Mouse (Mus musculus): Measurements from ENCODE around the gene Sipa1l1. TPM values are rescaled to one million over a fixed set of nuclear protein-coding genes. Genes with fewer than 3 reads are reported as not detected.

The Sipa1l1 gene
- total and polyA plus RNA-seq, 3 experiments, result 13.6 to 36.7 (median 23.6) TPM

DNA sequence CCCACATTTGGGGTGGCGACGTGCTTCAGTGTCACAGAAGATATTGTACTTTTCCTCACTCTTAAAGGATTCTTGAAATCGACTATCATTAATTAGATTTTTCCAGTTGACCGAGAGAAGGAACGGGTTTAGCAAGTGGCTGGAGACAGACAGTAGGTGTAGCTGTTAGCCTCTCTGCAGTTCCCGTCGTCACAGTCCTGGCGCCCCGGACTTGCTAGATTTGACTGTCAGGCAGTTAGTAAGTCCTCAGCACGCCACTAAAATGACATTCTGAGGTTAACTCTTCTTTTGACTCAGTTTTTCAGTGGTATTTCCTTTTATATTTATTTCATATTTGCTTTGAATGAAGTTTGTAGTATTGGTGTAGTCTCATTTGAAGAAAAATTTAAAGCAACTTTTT, 2.5 kb downstream of the Sipa1l1 start:
- in situ Hi-C loops (cut with MboI; ENCODE audit: low pct_ligation_motif_present, low pct_unique_long_range_greater_than_20kb, low sequenced_read_pairs) (no loop called here), dilution Hi-C loops (cut with MboI; ENCODE audit: extremely low pct_ligation_motif_present, extremely low pct_unique_long_range_greater_than_20kb, low sequenced_read_pairs) (no loop called here)
- Histone ChIP-seq H3K36me3 (replicated peaks in 1 of 2; ENCODE audit: control insufficient read depth in 1 of 2, insufficient read depth in 1 of 2, low read length in 1 of 2) (peaks cover 0 to 24% of the 10 kb centered on the region in 2 experiments), H3K9ac (ENCODE audit: insufficient read depth, low read depth) (no peak overlapping the region), H3K79me2 (replicated peaks; ENCODE audit: control insufficient read depth, extremely low read depth, insufficient read depth, poor library complexity, severe bottlenecking) (peaks cover 4% of the 10 kb centered on the region; the same call in 1 of the 2 replicates), H3K9me3 (replicated peaks; ENCODE audit: low read length) (no peaks in the 10 kb centered on the region), H3K4me3 (replicated peaks in 1 of 3; ENCODE audit: low read depth in 2 of 3, low read length in 2 of 3, poor library complexity in 1 of 3) (no peak overlapping the region), H3K27ac (ENCODE audit: insufficient read depth, low read depth) (no peak overlapping the region), H3K27me3 (replicated peaks) (no peaks in the 10 kb centered on the region), H3K4me2 (ENCODE audit: insufficient read depth, low read depth, poor library complexity, severe bottlenecking) (peak overlapping the region; percentile 100), H3K4me1 (ENCODE audit: control insufficient read depth in 1 of 2, insufficient read depth in 2 of 2) (peaks cover 7 to 49% of the 10 kb centered on the region in 2 experiments; a peak in 2 of 4 replicates)
- TF ChIP-seq SMC3 (IDR thresholded peaks at IDR 0.05; ENCODE audit: low read depth, low read length) (peak; percentile 63), CTCF (conservative IDR thresholded peaks at IDR 0.05 in 1 of 2, IDR thresholded peaks at IDR 0.05 in 1 of 2; ENCODE audit: low read depth in 2 of 2, low read length in 2 of 2) (peak in 1 of 2 experiments; percentile 69; a peak in 2 of 4 replicates), MAFK (IDR thresholded peaks at IDR 0.05; ENCODE audit: insufficient replicate concordance, low read length) (no peak), BHLHE40 (IDR thresholded peaks at IDR 0.05; ENCODE audit: low read depth, low read length) (peak; percentile 46), JUN (IDR thresholded peaks at IDR 0.05; ENCODE audit: insufficient read depth, low read depth, low read length) (no peak), ELF1 (IDR thresholded peaks at IDR 0.05; ENCODE audit: low read depth, low read length) (no peak), RAD21 (IDR thresholded peaks at IDR 0.05; ENCODE audit: low read depth, low read length) (peak; percentile 64), IRF4 (IDR thresholded peaks at IDR 0.05; ENCODE audit: low read depth, low read length) (peak; percentile 60; the same call in 1 of the 2 replicates), MEF2A (IDR thresholded peaks at IDR 0.05; ENCODE audit: borderline replicate concordance, low read depth, low read length) (no peak)
- DNase-seq (ENCODE audit: extremely low read depth), result no peak

DNA sequence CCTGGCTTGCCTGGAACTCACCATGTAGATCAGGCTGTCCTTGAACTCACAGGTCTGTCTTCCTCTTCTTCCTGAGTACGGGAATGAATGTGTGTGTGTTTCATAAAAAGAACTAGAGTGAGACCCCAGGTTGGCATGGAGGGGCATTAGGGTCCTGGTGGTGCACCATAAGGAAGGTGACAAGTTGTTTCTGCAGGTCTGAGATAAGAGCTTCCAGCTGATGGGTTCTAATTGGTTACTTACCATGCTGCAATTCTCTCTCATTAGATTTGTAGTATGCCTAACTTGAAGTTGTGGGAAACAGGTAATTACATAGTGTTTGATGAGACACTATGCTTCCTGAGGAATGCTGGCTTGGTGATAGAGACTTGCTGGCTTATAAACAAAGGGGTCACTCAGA, 4.5 kb downstream of the Sipa1l1 start:
- in situ Hi-C loops (cut with MboI; ENCODE audit: low pct_ligation_motif_present, low pct_unique_long_range_greater_than_20kb, low sequenced_read_pairs), result no loop called here

More for the DNA sequence above, 4.5 kb downstream of the Sipa1l1 start:
- dilution Hi-C loops (cut with MboI; ENCODE audit: extremely low pct_ligation_motif_present, extremely low pct_unique_long_range_greater_than_20kb, low sequenced_read_pairs), result no loop called here
- no peak for DNase-seq (ENCODE audit: extremely low read depth)
- no peaks in the 10 kb centered on the region for H3K27me3 ChIP-seq (replicated peaks)
- H3K27ac ChIP-seq (ENCODE audit: insufficient read depth, low read depth), result no peak overlapping the region
- no peak overlapping the region for H3K4me2 ChIP-seq (ENCODE audit: insufficient read depth, low read depth, poor library complexity, severe bottlenecking)
- H3K4me1 ChIP-seq (ENCODE audit: control insufficient read depth in 1 of 2, insufficient read depth in 2 of 2), result peaks cover 7 to 41% of the 10 kb centered on the region in 2 experiments; a peak in 2 of 4 replicates
- no peak overlapping the region for H3K9ac ChIP-seq (ENCODE audit: insufficient read depth, low read depth)
- H3K9me3 ChIP-seq (replicated peaks; ENCODE audit: low read length), result no peaks in the 10 kb centered on the region
- TF ChIP-seq MAFK (IDR thresholded peaks at IDR 0.05; ENCODE audit: insufficient replicate concordance, low read length) (no peak), NELFE (IDR thresholded peaks at IDR 0.05; ENCODE audit: low read depth, low read length) (no peak), SIN3A (IDR thresholded peaks at IDR 0.05; ENCODE audit: low read length) (no peak), CHD2 (IDR thresholded peaks at IDR 0.05; ENCODE audit: low read length) (no peak), NRF1 (IDR thresholded peaks at IDR 0.05; ENCODE audit: low read depth, low read length) (no peak), UBTF (IDR thresholded peaks at IDR 0.05; ENCODE audit: low read depth, low read length) (no peak), CTCF (conservative IDR thresholded peaks at IDR 0.05 in 1 of 2, IDR thresholded peaks at IDR 0.05 in 1 of 2; ENCODE audit: low read depth in 2 of 2, low read length in 2 of 2) (no peak), EP300 (IDR thresholded peaks at IDR 0.05; ENCODE audit: low read length) (no peak), USF2 (conservative IDR thresholded peaks at IDR 0.05; ENCODE audit: low read depth, low read length) (no peak), RCOR1 (conservative IDR thresholded peaks at IDR 0.05; ENCODE audit: low read depth, low read length) (no peak), MYC (IDR thresholded peaks at IDR 0.05; ENCODE audit: low read depth, low read length) (no peak), RAD21 (IDR thresholded peaks at IDR 0.05; ENCODE audit: low read depth, low read length) (no peak), ZC3H11A (IDR thresholded peaks at IDR 0.05; ENCODE audit: low read depth, low read length) (no peak), USF1 (IDR thresholded peaks at IDR 0.05; ENCODE audit: low read depth, low read length) (no peak), ZNF384 (IDR thresholded peaks at IDR 0.05; ENCODE audit: low read depth, low read length) (no peak)
- H3K79me2 ChIP-seq (replicated peaks; ENCODE audit: control insufficient read depth, extremely low read depth, insufficient read depth, poor library complexity, severe bottlenecking), result peaks cover 4% of the 10 kb centered on the region; the same call in 1 of the 2 replicates
- no peak overlapping the region for H3K4me3 ChIP-seq (replicated peaks in 1 of 3; ENCODE audit: low read depth in 2 of 3, low read length in 2 of 3, poor library complexity in 1 of 3)
- peaks cover 0 to 29% of the 10 kb centered on the region in 2 experiments for H3K36me3 ChIP-seq (replicated peaks in 1 of 2; ENCODE audit: control insufficient read depth in 1 of 2, insufficient read depth in 1 of 2, low read length in 1 of 2)
